Mouse (Mus musculus) splenic B cell, adult 2 months (primary cell): Measurements from ENCODE around the gene Cxcl9.

Experiments
- DNase-seq: peaks from one replicate; pipeline ENCODE4 v3.0.0-alpha.2; 2011; ENCODE audit warnings: low read depth, low spot score
- H3K27me3 ChIP-seq: 2 replicates; pipeline ENCODE4 v1.6.1; 2012; ENCODE audit warnings: mild to moderate bottlenecking, low read length, moderate library complexity, mixed read lengths; ENCODE audit not compliant: control insufficient read depth, poor library complexity, insufficient read depth, severe bottlenecking
- H3K36me3 ChIP-seq: 2 replicates; pipeline ENCODE4 v1.6.1; 2012; ENCODE audit warnings: mild to moderate bottlenecking, low read length, moderate library complexity, mixed read lengths; ENCODE audit not compliant: control insufficient read depth, poor library complexity, insufficient read depth, severe bottlenecking

Gene Cxcl9

GRCm38 (mm10) chr5:92327929-92328328, at the start of gene Cxcl9:
Gene Cxcl9 (minus strand): TSS chr5:92328079.
- no peak for DNase-seq
- no peaks in the 10 kb centered on the region for H3K36me3 ChIP-seq
- H3K27me3 ChIP-seq = no peaks in the 10 kb centered on the region; the same call in 1 of the 2 replicates

GRCm38 (mm10) chr5:92376795-92377405, 49.0 kb upstream of the Cxcl9 start:
- H3K27me3 ChIP-seq = no peaks in the 10 kb centered on the region; the same call in 1 of the 2 replicates
- H3K36me3 ChIP-seq = no peaks in the 10 kb centered on the region
- DNase-seq = no peak

GRCm38 (mm10) chr5:92375368-92375767, 47.5 kb upstream of the Cxcl9 start:
- no peaks in the 10 kb centered on the region; the same call in 1 of the 2 replicates for H3K27me3 ChIP-seq
- H3K36me3 ChIP-seq = no peaks in the 10 kb centered on the region
- DNase-seq = peak; percentile 67

- H3K27me3 ChIP-seq = no peaks in the 10 kb centered on the region; the same call in 1 of the 2 replicates
- peak; percentile 56 for DNase-seq
These were observed 46.9 kb upstream of the Cxcl9 start for GRCm38 (mm10) chr5:92374721-92375142.

GRCm38 (mm10) chr5:92372605-92373004, 44.7 kb upstream of the Cxcl9 start:
- DNase-seq = no peak
- H3K27me3 ChIP-seq = no peaks in the 10 kb centered on the region
- no peaks in the 10 kb centered on the region for H3K36me3 ChIP-seq

More at GRCm38 (mm10) chr5:92374721-92375142, 46.9 kb upstream of the Cxcl9 start:
- no peaks in the 10 kb centered on the region for H3K36me3 ChIP-seq

- DNase-seq = no peak
- H3K36me3 ChIP-seq = no peaks in the 10 kb centered on the region
- H3K27me3 ChIP-seq = no peaks in the 10 kb centered on the region
These were observed 43.6 kb upstream of the Cxcl9 start for GRCm38 (mm10) chr5:92371361-92371976.

- Histone ChIP-seq H3K36me3 (no peaks in the 10 kb centered on the region), H3K27me3 (no peaks in the 10 kb centered on the region)
- no peak for DNase-seq
These were observed 43.0 kb upstream of the Cxcl9 start for GRCm38 (mm10) chr5:92370891-92371290.

GRCm38 (mm10) chr5:92370392-92370791, 42.5 kb upstream of the Cxcl9 start:
- DNase-seq = no peak
- no peaks in the 10 kb centered on the region for H3K27me3 ChIP-seq
- H3K36me3 ChIP-seq = no peaks in the 10 kb centered on the region

GRCm38 (mm10) chr5:92369151-92369994, 41.5 kb upstream of the Cxcl9 start:
- no peak for DNase-seq
- no peaks in the 10 kb centered on the region for H3K36me3 ChIP-seq
- no peaks in the 10 kb centered on the region for H3K27me3 ChIP-seq

- no peaks in the 10 kb centered on the region for H3K36me3 ChIP-seq
- no peak for DNase-seq
- H3K27me3 ChIP-seq = no peaks in the 10 kb centered on the region
These were observed 40.5 kb upstream of the Cxcl9 start for GRCm38 (mm10) chr5:92368392-92368791.

GRCm38 (mm10) chr5:92366565-92366964, 38.7 kb upstream of the Cxcl9 start:
- no peaks in the 10 kb centered on the region for H3K36me3 ChIP-seq
- no peak for DNase-seq
- no peaks in the 10 kb centered on the region for H3K27me3 ChIP-seq

- DNase-seq = no peak
- Histone ChIP-seq H3K27me3 (no peaks in the 10 kb centered on the region), H3K36me3 (no peaks in the 10 kb centered on the region)
These were observed 37.3 kb upstream of the Cxcl9 start for GRCm38 (mm10) chr5:92365146-92365705.

GRCm38 (mm10) chr5:92364011-92364410, 36.1 kb upstream of the Cxcl9 start:
- DNase-seq = no peak
- H3K27me3 ChIP-seq = no peaks in the 10 kb centered on the region

GRCm38 (mm10) chr5:92363179-92363578, 35.3 kb upstream of the Cxcl9 start:
- DNase-seq = no peak
- no peaks in the 10 kb centered on the region; the same call in 1 of the 2 replicates for H3K27me3 ChIP-seq

More at GRCm38 (mm10) chr5:92364011-92364410, 36.1 kb upstream of the Cxcl9 start:
- H3K36me3 ChIP-seq = no peaks in the 10 kb centered on the region

More at GRCm38 (mm10) chr5:92363179-92363578, 35.3 kb upstream of the Cxcl9 start:
- no peaks in the 10 kb centered on the region for H3K36me3 ChIP-seq
